Mouse (Mus musculus): ENCODE data around the gene Nab1.

DNA sequence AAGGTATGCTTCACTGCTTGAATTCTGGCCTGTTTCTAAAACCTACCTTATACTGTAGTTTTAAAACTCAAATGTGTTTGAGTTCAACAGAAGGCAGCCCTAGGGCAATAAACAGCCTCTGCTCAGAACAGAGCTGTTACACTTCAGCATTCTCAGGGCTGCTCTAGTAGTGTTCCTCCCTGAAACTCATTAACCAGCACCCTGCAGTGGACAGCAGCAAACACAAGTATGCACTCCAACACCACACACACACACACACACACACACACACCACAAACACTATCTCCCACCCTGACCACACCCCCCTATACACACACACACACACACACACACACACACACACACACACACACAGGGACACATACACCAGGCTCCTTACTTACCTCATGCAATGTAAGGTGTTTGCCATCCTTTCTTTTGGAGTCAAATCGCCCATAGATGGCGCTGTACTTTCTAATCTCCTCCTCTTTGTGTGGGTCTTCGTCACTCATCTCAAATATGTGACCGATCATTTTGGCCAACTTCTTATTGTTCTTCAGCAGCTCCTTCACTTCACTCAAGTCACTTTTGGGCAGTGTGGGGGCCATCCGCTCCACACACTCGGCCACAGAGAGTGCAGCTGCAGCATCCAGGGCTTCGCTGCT lies 10.8 kb downstream of the Nab1 start:
- peak; percentile 57 for TF ChIP-seq CTCF (IDR thresholded peaks at IDR 0.05; ENCODE audit: low read depth)
- no peak for TF ChIP-seq EP300 (IDR thresholded peaks at IDR 0.05; ENCODE audit: low read depth)

All from liver, postnatal 0 days (tissue).